Mouse (Mus musculus): ENCODE data around the gene Pigk.

Pigk gene

GRCm38 (mm10) chr3:152886749-152887148, 172.8 kb downstream of the Pigk start:
- intact Hi-C loops (cut with DNase I): no loop called here

DNA sequence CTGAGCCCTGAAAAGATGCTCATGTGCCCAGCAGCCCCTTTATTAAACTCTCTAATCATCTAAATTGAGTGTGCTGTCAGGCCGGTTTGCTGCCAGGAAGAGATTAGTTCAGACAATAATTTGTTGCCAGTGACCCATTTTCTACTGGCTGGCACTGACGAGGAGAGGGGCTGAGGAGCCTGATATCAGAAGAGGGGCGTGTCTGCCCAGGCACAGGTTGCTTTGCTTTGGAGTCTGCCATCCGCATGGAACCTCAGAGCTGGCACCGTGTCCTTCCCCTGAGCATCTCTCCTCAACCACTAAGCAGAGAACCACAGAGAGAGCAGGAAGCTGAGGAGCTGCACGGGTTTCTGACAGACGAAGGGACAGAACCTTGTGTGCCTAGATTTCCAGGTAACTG, 174.2 kb downstream of the Pigk start:
- intact Hi-C loops (cut with DNase I): no loop called here

DNA sequence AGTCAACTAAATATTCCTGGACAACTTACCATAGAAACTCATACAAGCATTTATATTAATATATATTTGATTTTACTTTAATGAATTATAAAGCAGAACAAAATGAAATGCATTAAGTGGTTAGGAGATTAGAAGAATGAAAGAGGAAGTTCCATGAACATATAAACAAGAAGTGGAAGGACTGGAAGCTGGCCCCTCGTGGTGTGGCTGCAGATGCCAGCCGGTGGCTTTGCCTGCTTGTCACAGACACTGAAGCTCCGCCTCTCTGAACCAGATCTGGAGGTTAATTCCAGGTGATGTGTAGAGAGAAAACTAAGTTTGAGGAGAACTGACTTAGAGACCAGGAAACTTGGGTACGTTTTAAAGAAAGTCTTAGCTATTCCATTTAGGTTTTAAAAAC, 181.0 kb downstream of the Pigk start:
- intact Hi-C loops (cut with DNase I): no loop called here

DNA sequence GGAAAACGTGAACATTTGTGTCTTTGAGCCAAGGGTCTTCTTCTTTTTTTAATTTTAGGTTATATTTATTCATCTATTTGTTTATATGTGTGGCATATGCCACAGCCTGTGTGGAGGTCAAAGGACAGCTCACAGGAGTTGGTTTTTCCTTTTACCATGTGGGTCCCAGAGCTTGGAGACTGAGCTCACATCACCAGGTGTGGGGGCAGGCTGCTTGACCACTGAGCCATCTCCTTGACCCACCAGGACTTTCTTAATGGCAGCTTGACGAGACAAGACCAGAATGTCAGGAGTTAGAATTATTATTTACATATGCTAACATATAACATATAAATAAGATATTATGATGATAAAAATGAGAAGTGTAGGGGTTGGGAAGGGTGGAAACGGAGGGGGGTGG, 182.2 kb downstream of the Pigk start:
- intact Hi-C loops (cut with DNase I): no loop called here

DNA sequence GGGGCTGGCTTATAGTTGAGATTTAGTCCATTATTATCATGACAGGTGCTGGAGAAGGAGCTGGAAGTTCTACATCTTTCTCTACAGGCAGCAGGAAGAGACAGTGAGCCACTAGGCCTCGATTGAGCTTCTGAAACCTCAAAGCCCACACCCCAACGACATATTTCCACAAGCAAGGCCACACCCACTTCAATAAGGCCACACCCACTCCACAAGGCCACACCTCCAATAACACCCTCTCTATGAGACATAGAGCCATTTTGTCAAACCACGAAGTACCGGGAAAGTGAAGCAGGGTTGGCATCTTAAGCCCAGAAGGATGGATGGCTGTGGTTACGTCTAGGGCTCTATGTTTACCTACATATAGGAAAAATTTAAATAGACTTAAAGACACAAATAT, 183.3 kb downstream of the Pigk start:
- intact Hi-C loops (cut with DNase I): no loop called here

GRCm38 (mm10) chr3:152898906-152899305, 185.0 kb downstream of the Pigk start:
- intact Hi-C loops (cut with DNase I): no loop called here

GRCm38 (mm10) chr3:152905026-152905425, 191.1 kb downstream of the Pigk start:
- intact Hi-C loops (cut with DNase I): no loop called here

- intact Hi-C loops (cut with DNase I): no loop called here
These were observed 191.9 kb downstream of the Pigk start for GRCm38 (mm10) chr3:152905800-152906199.

DNA sequence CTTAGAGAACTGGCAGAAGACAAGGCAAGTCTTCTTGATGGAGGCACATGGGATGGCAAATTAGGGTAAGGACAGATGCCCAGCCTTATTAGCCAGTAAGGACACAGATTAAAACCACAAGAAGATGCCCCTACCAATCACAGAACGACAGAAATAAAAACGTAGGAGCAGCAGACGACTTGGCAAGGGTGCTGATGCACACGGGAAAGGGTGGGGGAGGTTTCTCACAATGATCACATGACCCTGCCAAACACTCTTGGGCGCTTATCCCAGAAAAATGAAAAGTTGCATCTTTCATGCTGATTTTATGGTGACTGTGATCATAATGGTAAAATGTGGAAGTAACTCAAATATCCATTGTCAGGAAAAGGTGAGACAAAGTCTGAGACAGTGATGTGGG, 193.2 kb downstream of the Pigk start:
- intact Hi-C loops (cut with DNase I): no loop called here

- intact Hi-C loops (cut with DNase I): no loop called here
These were observed 193.8 kb downstream of the Pigk start for GRCm38 (mm10) chr3:152907683-152908082.

- intact Hi-C loops (cut with DNase I): no loop called here
These were observed 197.7 kb downstream of the Pigk start for GRCm38 (mm10) chr3:152911578-152911977.

DNA sequence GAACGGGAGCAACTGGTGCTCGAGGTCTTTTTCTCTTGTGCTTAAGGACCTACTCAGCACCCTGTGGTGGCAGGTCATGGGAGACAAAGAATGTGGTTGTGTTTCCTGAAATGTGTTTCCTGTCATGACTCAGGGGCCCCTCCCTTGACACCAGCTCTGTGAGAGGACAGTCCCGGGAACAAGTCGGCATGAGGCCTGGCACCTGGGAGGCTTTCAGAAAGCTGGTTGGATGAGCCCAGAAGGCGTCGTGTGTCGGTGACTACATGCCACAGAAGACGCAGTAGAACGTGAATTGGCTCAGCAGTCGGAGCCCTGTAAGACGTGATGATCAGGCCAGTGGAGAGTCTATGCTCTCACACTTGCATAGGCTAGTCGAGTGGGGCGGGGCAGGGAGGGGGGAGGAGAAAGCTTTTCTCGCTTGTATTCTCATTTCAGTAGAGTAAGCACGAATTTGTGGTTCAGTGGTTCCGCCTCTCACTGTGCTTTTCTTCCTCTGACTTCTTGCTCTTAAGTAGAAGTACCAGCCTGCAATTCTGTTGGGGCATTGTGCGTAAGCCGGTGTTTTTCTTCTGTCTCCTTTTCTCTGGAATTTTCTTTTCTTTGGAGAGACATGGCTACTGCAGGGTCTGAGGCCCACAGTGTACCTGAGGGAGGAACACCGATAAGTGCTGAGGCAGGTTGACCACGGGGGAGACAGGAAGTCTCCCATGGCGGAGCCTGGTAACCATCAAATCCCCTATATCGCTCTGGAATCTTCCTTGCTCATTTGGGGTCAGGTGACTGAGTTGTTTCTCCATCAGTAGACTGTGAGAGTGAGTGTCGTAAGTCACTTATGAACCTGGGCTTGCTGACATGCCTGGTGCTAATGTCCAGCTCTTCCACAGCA, 198.6 kb downstream of the Pigk start:
- intact Hi-C loops (cut with DNase I): no loop called here

DNA sequence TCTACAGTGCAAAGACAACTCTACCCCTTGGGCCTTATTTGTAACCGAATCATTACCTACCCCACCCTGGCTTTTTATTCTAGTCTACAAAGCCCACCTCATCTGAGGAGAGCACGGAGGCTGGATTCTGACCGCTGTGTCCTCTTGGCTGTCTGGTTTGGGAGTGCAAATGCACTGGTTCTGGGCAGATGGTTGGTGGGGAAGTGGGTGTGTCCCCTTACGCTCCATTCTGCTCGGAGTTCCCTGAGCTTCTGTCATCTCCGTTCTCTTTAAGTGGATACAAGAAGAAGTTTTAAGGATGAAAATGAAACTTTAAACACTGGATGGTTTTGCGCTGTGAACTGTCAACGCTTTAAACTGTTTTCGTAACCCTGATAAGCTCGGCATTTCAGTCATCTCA, 199.2 kb downstream of the Pigk start:
- intact Hi-C loops (cut with DNase I): no loop called here

- intact Hi-C loops (cut with DNase I): no loop called here
These were observed 199.7 kb downstream of the Pigk start for GRCm38 (mm10) chr3:152913625-152914024.

- intact Hi-C loops (cut with DNase I): no loop called here
These were observed 200.5 kb downstream of the Pigk start for GRCm38 (mm10) chr3:152914376-152914775.

GRCm38 (mm10) chr3:152917579-152917978, 203.7 kb downstream of the Pigk start:
- intact Hi-C loops (cut with DNase I): no loop called here

GRCm38 (mm10) chr3:152919101-152919500, 205.2 kb downstream of the Pigk start:
- intact Hi-C loops (cut with DNase I): no loop called here

DNA sequence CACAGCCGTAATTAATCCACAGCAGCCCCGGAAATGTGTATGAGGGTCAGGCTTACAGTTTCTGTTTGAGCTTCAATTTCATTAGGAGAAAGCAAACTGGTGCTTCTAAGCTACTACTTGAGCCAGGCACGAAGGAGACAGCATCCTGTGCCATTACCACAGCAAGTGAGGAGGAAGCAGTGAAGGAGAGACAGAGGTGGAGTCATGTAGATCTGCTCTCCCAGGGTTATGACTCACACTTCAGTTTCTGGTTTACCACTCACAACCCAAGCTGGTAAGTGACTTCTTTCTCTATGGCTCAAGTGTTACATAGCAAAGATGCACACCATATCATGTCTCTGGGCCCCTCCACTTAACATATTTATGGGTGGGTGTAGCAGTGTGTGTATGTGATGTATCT, 206.5 kb downstream of the Pigk start:
- intact Hi-C loops (cut with DNase I): no loop called here

DNA sequence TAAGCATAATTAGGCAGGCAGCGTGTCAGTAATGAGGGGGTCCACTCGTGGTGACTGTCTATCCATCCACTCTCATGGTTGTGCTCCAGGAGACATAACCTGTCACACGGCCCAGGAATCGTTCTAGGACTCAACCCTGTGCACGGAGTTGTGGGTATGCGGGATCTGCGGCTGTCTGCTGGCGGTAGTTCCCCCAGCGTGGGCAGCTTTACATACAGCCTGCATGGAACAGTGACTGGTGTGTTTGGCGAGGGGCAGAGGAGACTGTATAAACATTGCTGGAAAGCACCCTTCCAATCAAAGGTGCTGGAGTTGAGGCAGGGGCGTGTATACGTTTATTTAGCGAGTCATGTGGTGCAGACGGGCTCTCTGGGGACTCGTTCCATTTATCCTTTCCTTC, 209.6 kb downstream of the Pigk start:
- intact Hi-C loops (cut with DNase I): no loop called here

DNA sequence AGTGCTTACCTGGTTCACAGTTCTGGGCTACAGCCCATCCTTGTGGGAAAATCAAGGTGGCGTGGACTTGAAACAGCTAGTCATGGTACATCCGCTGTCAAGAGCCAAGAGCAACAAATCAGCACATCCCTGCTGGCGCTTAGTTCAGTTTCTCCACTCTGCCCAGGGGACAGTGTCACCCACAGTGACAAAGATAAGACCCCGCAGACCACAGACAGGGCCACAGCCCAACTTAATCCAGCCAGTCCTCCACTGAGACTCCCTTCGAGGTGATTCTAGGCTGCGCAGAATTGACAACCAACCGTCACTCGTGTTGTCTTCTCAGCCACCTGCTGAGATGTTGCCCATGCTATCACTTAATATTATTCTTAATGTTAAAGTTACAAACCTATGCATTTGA, 211.5 kb downstream of the Pigk start:
- intact Hi-C loops (cut with DNase I): no loop called here

GRCm38 (mm10) chr3:152926166-152926565, 212.3 kb downstream of the Pigk start:
- intact Hi-C loops (cut with DNase I): no loop called here

DNA sequence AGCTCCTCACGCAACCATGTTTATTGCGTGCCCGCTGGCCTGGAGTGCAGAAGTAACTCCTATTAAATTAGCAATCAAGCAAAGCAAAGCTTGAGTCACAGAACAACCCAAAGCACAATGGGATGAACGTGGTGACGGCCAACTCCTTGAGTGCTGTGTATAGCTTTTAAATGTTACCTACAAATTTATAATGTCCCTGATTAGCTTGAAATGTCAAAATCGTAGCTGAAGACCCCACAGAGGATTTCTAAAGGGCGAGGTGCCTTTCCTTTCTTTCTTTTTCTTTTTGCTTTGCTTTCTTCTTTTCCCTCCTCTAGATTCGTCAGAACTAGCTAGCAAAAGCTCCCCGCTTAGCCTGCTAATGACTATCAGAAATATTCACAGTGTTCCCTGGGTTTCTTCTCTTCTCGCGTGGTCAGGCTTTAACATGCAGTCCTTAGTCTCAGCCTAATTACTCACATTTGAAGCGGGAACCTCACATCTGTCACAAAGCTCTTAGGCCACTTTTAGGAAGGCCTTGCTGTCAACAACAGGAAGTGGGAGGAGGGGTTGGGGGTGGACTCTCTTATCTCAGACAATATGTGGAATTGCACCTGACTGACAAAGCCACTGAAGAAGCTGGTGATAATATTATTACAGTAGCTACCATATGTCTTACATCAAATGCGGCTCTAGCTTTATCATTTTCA, 214.5 kb downstream of the Pigk start:
- intact Hi-C loops (cut with DNase I): no loop called here

- intact Hi-C loops (cut with DNase I): no loop called here
These were observed 215.4 kb downstream of the Pigk start for GRCm38 (mm10) chr3:152929256-152929787.

Data from adrenal gland (tissue).